Mouse (Mus musculus) CH12.LX (cell line): ENCODE measurements around the gene Cd207. TPM values are rescaled to one million over a fixed set of nuclear protein-coding genes. Genes with fewer than 3 reads are reported as not detected.

Experiments used
- DNase-seq: peaks from one replicate; pipeline ENCODE4 v3.0.0-alpha.2; 2013; ENCODE audit errors: extremely low read depth
- H3K27ac ChIP-seq: 2 replicates; pipeline ENCODE4 v1.5.1; 2012; ENCODE audit warnings: low read depth, mild to moderate bottlenecking, control low read depth, moderate library complexity; ENCODE audit not compliant: insufficient read depth
- H3K27me3 ChIP-seq: replicated peaks from 2 replicates; pipeline ENCODE3; 2012; ENCODE audit warnings: inconsistent platforms
- H3K36me3 ChIP-seq, 2 experiments: replicated peaks in 1 of 2; 2 replicates each; pipeline versions ENCODE3 to v1.6.1; 2012; ENCODE audit warnings: inconsistent platforms in 1 of 2, low read length in 1 of 2, mild to moderate bottlenecking in 1 of 2, mixed read lengths in 1 of 2, moderate library complexity in 1 of 2; ENCODE audit not compliant: control insufficient read depth in 1 of 2, insufficient read depth in 1 of 2
- H3K4me1 ChIP-seq, 2 experiments: 2 replicates each; pipeline ENCODE4 v1.6.1; 2012; ENCODE audit warnings: inconsistent platforms in 1 of 2, moderate library complexity in 1 of 2; ENCODE audit not compliant: insufficient read depth in 2 of 2, control insufficient read depth in 1 of 2
- H3K4me2 ChIP-seq: 2 replicates; pipeline ENCODE4 v1.6.1; 2012; ENCODE audit warnings: low read depth, mild to moderate bottlenecking, control low read depth; ENCODE audit not compliant: poor library complexity, insufficient read depth, severe bottlenecking
- H3K4me3 ChIP-seq, 3 experiments: fragments of 150-350 bp in 1 of 3; sonication (generic) in 1 of 3; replicated peaks in 1 of 3; 2 replicates each; pipeline versions ENCODE3 to v1.5.1; 2011 to 2012; ENCODE audit warnings: low read depth in 2 of 3, low read length in 2 of 3, mild to moderate bottlenecking in 2 of 3, moderate library complexity in 2 of 3, control low read depth in 1 of 3, improper control_type of control experiment in 1 of 3, inconsistent platforms in 1 of 3, mixed read lengths in 1 of 3; ENCODE audit not compliant: poor library complexity in 1 of 3
- H3K79me2 ChIP-seq: replicated peaks from 2 replicates; pipeline ENCODE4 v1.6.1; 2012; ENCODE audit warnings: mild to moderate bottlenecking, moderate library complexity; ENCODE audit not compliant: control insufficient read depth, poor library complexity, insufficient read depth, severe bottlenecking; ENCODE audit errors: extremely low read depth
- H3K9ac ChIP-seq: 2 replicates; pipeline ENCODE4 v1.6.1; 2012; ENCODE audit warnings: low read depth, mild to moderate bottlenecking, control low read depth, moderate library complexity; ENCODE audit not compliant: insufficient read depth
- H3K9me3 ChIP-seq: replicated peaks from 2 replicates; pipeline ENCODE3; 2012; ENCODE audit warnings: low read length, inconsistent platforms, mixed read lengths
- BHLHE40 ChIP-seq: IDR thresholded peaks from 2 replicates; pipeline ENCODE4 v1.6.1; 2011; ENCODE audit warnings: mild to moderate bottlenecking, low read depth, low read length, improper control_type of control experiment
- CHD1 ChIP-seq: IDR thresholded peaks from 2 replicates; pipeline ENCODE4 v1.6.1; 2012; ENCODE audit warnings: low read depth, low read length, improper control_type of control experiment, inconsistent platforms
- CHD2 ChIP-seq: IDR thresholded peaks from 2 replicates; pipeline ENCODE4 v1.6.1; 2011; ENCODE audit warnings: low read length, improper control_type of control experiment
- E2F4 ChIP-seq: IDR thresholded peaks from 2 replicates; pipeline ENCODE4 v1.6.1; 2011; ENCODE audit warnings: low read depth, low read length, improper control_type of control experiment; ENCODE audit not compliant: insufficient replicate concordance
- HCFC1 ChIP-seq: IDR thresholded peaks from 2 replicates; pipeline ENCODE4 v1.6.1; 2012; ENCODE audit warnings: low read depth, mild to moderate bottlenecking, inconsistent platforms, low read length, improper control_type of control experiment
- MAX ChIP-seq: IDR thresholded peaks from 2 replicates; pipeline ENCODE4 v1.6.1; 2011; ENCODE audit warnings: low read length, improper control_type of control experiment
- MEF2A ChIP-seq: IDR thresholded peaks from 2 replicates; pipeline ENCODE4 v1.6.1; 2014; ENCODE audit warnings: low read depth, mild to moderate bottlenecking, inconsistent platforms, low read length, improper control_type of control experiment, borderline replicate concordance
- MXI1 ChIP-seq: IDR thresholded peaks from 2 replicates; pipeline ENCODE4 v1.6.1; 2011; ENCODE audit warnings: mild to moderate bottlenecking, low read depth, low read length, improper control_type of control experiment
- MYC ChIP-seq: IDR thresholded peaks from 2 replicates; pipeline ENCODE4 v1.6.1; 2011; ENCODE audit warnings: low read depth, mild to moderate bottlenecking, improper control_type of control experiment, low read length
- NRF1 ChIP-seq: IDR thresholded peaks from 2 replicates; pipeline ENCODE4 v1.6.1; 2014; ENCODE audit warnings: low read depth, mild to moderate bottlenecking, inconsistent platforms, low read length, improper control_type of control experiment, moderate library complexity
- POLR2AphosphoS2 ChIP-seq: IDR thresholded peaks from 2 replicates; pipeline ENCODE4 v1.6.1; 2011; ENCODE audit warnings: low read depth, low read length, improper control_type of control experiment
- RAD21 ChIP-seq: IDR thresholded peaks from 2 replicates; pipeline ENCODE4 v1.6.1; 2011; ENCODE audit warnings: low read depth, mild to moderate bottlenecking, low read length, improper control_type of control experiment, moderate library complexity
- RCOR1 ChIP-seq: conservative IDR thresholded peaks from 2 replicates; pipeline ENCODE4 v1.6.1; 2012; ENCODE audit warnings: low read depth, mild to moderate bottlenecking, inconsistent platforms, low read length, improper control_type of control experiment
- SIN3A ChIP-seq: IDR thresholded peaks from 2 replicates; pipeline ENCODE4 v1.6.1; 2012; ENCODE audit warnings: low read length, improper control_type of control experiment, inconsistent platforms
- TCF12 ChIP-seq: IDR thresholded peaks from 2 replicates; pipeline ENCODE4 v1.6.1; 2014; ENCODE audit warnings: low read depth, mild to moderate bottlenecking, inconsistent platforms, low read length, improper control_type of control experiment
- ZC3H11A ChIP-seq: IDR thresholded peaks from 2 replicates; pipeline ENCODE4 v1.6.1; 2012; ENCODE audit warnings: low read depth, mild to moderate bottlenecking, inconsistent platforms, low read length, improper control_type of control experiment
- ZMIZ1 ChIP-seq: IDR thresholded peaks from 2 replicates; pipeline ENCODE4 v1.6.1; 2012; ENCODE audit warnings: low read depth, mild to moderate bottlenecking, inconsistent platforms, low read length, improper control_type of control experiment
- dilution Hi-C: fragments of 300-500 bp; cut with MboI; formaldehyde crosslinking; loops from 2 replicates; pipeline ENCODE4 v1.14.3; 2020; ENCODE audit warnings: low sequenced_read_pairs; ENCODE audit not compliant: extremely low pct_unique_long_range_greater_than_20kb, extremely low pct_ligation_motif_present
- in situ Hi-C: fragments of 300-500 bp; cut with MboI; formaldehyde crosslinking; loops from 3 replicates; pipeline ENCODE4 v1.14.3; 2019; ENCODE audit warnings: low sequenced_read_pairs, low pct_ligation_motif_present, low pct_unique_long_range_greater_than_20kb, mixed read lengths
- polyA plus RNA-seq: library from polyadenylated mRNA; unstranded; fragments of >175 nt; gene quantifications from 2 replicates; pipeline ENCODE4 v1.2.1, GENCODE M21; 2012; ENCODE audit warnings: low read depth; ENCODE audit not compliant: insufficient read length
- total RNA-seq, 2 experiments: library from RNA; depleted of rRNA; stranded (reverse); fragments of 300-350 nt in 1 of 2; fragments of >200 nt in 1 of 2; gene quantifications; 2 replicates each; pipeline ENCODE4 v1.2.3; 2012 to 2014

The Cd207 gene
- total and polyA plus RNA-seq, 3 experiments: not detected

DNA sequence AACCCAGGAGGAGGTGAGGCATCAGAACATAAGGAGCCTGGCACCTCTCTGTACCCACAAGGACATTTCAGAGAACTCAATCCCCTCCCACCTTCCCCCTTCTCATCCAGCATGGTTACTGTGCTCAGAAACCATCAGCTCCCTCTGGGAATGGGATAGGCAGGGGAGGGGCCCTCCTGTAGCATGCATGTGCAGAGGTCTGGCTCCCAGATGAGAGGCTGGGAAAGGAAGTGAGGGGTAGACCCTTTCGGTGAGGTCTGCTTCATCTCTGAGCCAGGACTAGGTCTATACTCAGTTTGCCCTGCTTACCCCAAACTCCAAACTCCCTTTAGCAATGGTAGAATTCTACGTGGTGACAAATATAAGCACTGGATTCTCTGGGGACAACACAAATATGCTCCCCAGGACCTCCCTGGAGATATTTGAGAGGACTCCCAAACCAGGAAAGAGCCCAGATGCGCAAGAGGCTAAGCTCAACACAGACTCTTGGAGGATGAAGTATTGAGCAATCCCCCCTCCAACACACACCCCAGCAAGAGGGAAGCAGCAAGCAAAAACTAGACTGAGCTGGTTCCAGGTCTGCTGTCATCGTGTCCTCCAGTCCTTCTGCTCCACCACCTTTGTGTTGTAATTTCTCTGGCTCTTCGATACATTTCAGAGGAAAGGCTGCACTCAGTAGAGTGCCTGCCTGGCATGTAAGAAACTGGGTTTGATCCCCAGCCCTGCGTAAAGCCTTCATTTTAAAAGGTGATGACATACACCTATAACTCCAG lies 30.3 kb upstream of the Cd207 start:
- Histone ChIP-seq H3K27me3 (peaks cover 97% of the 10 kb centered on the region), H3K9me3 (no peaks in the 10 kb centered on the region), H3K27ac (no peak overlapping the region), H3K4me2 (no peak overlapping the region), H3K4me1 (peaks cover 6 to 13% of the 10 kb centered on the region in 2 experiments; a peak in 3 of 4 replicates), H3K36me3 (no peaks in the 10 kb centered on the region), H3K9ac (no peak overlapping the region), H3K79me2 (no peaks in the 10 kb centered on the region), H3K4me3 (no peak overlapping the region)
- TF ChIP-seq NRF1: no peak
- TF ChIP-seq ZMIZ1: no peak
- no peak for TF ChIP-seq MAX
- in situ Hi-C loops (no loop called here), dilution Hi-C loops (no loop called here)
- no peak for DNase-seq

DNA sequence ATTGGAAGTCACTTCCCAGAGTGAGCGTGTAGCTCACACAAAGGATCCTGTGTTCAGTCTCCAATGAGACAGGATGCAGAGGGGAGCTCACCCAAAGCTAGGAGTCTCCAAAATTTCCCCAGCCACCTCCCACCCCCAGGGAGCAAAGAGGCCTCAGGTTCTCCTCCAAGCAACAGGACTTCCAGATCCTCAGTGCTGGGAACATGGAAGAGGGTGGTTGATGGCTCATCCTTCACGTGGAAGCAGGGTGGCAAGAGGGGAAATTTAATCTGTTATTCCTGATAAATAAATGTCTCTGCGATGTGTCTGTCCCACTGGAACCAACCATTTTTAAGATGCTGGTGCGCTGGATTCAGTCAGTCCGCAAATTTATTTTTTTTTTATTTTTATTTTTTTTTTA lies 27.0 kb upstream of the Cd207 start:
- Histone ChIP-seq H3K4me3 (no peak overlapping the region), H3K27ac (no peak overlapping the region), H3K27me3 (peaks cover 91% of the 10 kb centered on the region), H3K9ac (no peak overlapping the region), H3K4me2 (no peak overlapping the region), H3K79me2 (no peaks in the 10 kb centered on the region), H3K9me3 (no peaks in the 10 kb centered on the region), H3K36me3 (no peaks in the 10 kb centered on the region), H3K4me1 (no peaks in the 10 kb centered on the region)
- TF ChIP-seq HCFC1: no peak
- no peak for TF ChIP-seq POLR2AphosphoS2
- TF ChIP-seq RCOR1: no peak
- TF ChIP-seq MYC: no peak
- TF ChIP-seq SIN3A: no peak
- no peak for TF ChIP-seq TCF12
- TF ChIP-seq BHLHE40: no peak
- no peak for TF ChIP-seq MEF2A
- no peak for TF ChIP-seq RAD21
- no peak for TF ChIP-seq CHD2
- TF ChIP-seq E2F4: no peak
- TF ChIP-seq ZMIZ1: no peak
- no peak for TF ChIP-seq MXI1
- TF ChIP-seq CHD1: no peak
- no peak for TF ChIP-seq ZC3H11A
- no peak for DNase-seq
- in situ Hi-C loops (no loop called here), dilution Hi-C loops (no loop called here)
